Mouse (Mus musculus): Measurements from ENCODE around the gene Srbd1.

Srbd1 gene

GRCm38 (mm10) chr17:86135835-86136234 is 9.1 kb downstream of the Srbd1 start:
- DNase-seq = no peak

- DNase-seq = no peak
Measured at GRCm38 (mm10) chr17:86134461-86134860, 10.5 kb downstream of the Srbd1 start.

GRCm38 (mm10) chr17:86132534-86132933 is 12.4 kb downstream of the Srbd1 start:
- no peak for DNase-seq

- no peak for DNase-seq
Measured at GRCm38 (mm10) chr17:86128198-86128597, 16.8 kb downstream of the Srbd1 start.

GRCm38 (mm10) chr17:86125908-86126307 is 19.1 kb downstream of the Srbd1 start:
- no peak for DNase-seq

GRCm38 (mm10) chr17:86123146-86123545 is 21.8 kb downstream of the Srbd1 start:
- DNase-seq = no peak

- no peak for DNase-seq
Measured at GRCm38 (mm10) chr17:86096875-86097274, 48.1 kb downstream of the Srbd1 start.

GRCm38 (mm10) chr17:86093124-86093523 is 51.9 kb downstream of the Srbd1 start:
- DNase-seq = no peak

GRCm38 (mm10) chr17:86091631-86092030 is 53.3 kb downstream of the Srbd1 start:
- no peak for DNase-seq

GRCm38 (mm10) chr17:86089893-86090588 is 54.9 kb downstream of the Srbd1 start:
- no peak for DNase-seq

GRCm38 (mm10) chr17:86087922-86088321 is 57.1 kb downstream of the Srbd1 start:
- DNase-seq = no peak

GRCm38 (mm10) chr17:86086191-86086590 is 58.8 kb downstream of the Srbd1 start:
- no peak for DNase-seq

- DNase-seq = no peak
Measured at GRCm38 (mm10) chr17:86083207-86083606, 61.8 kb downstream of the Srbd1 start.

GRCm38 (mm10) chr17:86078060-86078459 is 66.9 kb downstream of the Srbd1 start:
- DNase-seq = no peak

GRCm38 (mm10) chr17:86067444-86067843 is 77.5 kb downstream of the Srbd1 start:
- no peak for DNase-seq

- DNase-seq = no peak
Measured at GRCm38 (mm10) chr17:86065833-86066232, 79.1 kb downstream of the Srbd1 start.

- peak; percentile 41 for DNase-seq
Measured at GRCm38 (mm10) chr17:86063461-86063860, 81.5 kb downstream of the Srbd1 start.

GRCm38 (mm10) chr17:86060911-86061310 is 84.1 kb downstream of the Srbd1 start:
- no peak for DNase-seq

- DNase-seq = no peak
Measured at GRCm38 (mm10) chr17:86040221-86040984, 104.6 kb downstream of the Srbd1 start.

- no peak for DNase-seq
Measured at GRCm38 (mm10) chr17:86039741-86040140, 105.2 kb downstream of the Srbd1 start.

GRCm38 (mm10) chr17:86038211-86038648 is 106.7 kb downstream of the Srbd1 start:
- DNase-seq = no peak

GRCm38 (mm10) chr17:86035576-86035975 is 109.4 kb downstream of the Srbd1 start:
- DNase-seq = no peak

GRCm38 (mm10) chr17:86035146-86035545 is 109.8 kb downstream of the Srbd1 start:
- no peak for DNase-seq

GRCm38 (mm10) chr17:86034641-86035040 is 110.3 kb downstream of the Srbd1 start:
- no peak for DNase-seq

Measured in layer of hippocampus, adult 9-11 months (tissue).